Mouse (Mus musculus) frontal cortex, postnatal 36 days (tissue): ENCODE measurements around the gene Nxnl1.

Experiments used
- DNase-seq, 2 experiments: peaks; one replicate each; pipeline ENCODE4 v3.0.0; 2022; ENCODE audit warnings: low spot score in 2 of 2

The Nxnl1 gene

DNA sequence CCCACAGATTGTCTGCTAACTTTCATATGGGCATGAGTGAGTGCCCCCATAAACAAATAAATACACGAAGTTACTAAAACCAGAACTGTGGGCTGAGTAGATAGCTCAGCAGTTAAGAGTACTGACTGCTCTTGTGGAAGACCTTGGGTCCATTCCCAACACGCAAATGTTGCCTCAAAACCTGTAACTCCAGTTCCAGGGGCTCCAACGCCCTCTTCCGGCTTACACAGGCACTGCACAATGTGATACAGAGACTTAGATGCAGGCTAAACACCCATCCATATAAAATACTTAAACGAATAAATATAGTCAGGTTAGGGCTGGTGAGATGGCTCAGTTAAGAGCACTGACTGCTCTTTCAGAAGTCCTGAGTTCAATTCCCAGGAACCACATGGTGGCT, 51.4 kb downstream of the Nxnl1 start:
- DNase-seq: no peak

DNA sequence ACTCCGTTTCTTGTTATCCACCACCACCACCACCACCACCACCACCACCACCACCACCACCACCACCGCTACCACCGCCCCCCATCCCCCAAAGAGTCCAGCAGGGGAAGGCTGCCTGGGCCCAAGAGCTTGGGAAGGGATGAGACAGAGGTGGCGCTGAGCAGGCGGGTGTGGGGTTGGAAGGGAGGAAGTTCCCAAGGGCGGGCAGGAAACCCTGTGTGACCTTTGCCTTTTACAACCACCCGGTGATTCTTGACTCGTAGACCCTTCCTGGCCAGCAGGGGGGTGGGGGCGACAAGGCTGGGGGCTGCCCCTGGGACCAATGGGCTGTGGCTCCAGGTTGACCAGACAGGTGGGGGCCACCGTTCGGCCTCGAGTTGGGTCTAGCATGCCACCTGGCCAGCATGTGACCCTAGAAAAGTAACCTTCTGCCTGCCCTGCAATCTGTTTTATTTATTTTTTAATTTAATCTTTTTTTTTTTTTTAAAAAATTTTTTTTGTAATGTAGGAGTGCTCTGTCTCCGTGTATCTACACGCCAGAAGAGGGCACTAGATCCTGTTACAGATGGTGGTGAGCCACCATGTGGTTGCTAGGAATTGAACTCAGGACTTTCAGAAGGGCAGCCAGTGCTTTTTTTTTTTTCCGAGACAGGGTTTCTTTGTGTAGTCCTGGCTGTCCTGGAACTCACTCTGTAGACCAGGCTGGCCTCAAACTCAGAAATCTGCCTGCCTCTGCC, 53.2 kb downstream of the Nxnl1 start:
- no peak for DNase-seq

DNA sequence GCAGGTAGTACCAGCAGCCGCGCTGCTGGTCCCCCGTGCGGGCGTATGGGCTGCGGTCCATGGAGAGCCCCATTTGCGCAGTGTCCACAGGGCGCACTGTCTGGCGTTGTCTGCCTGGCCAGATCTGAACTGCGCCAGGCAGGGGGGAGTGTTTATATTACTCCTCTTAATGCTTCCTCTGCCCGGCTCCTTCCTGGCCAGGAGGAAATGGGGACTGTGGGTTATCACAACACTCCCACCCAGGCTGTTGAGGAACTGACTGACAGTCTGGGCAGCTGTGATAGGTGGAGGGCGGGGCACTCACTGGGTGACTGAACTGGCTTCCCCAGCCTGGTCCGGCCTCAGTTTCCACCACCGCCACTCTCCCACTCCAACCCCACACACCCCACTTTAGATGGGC, 54.8 kb downstream of the Nxnl1 start, which contains the start of gene Plvap:
Gene Plvap (minus strand): TSS at position 109 of the 400 bp plus-strand sequence.
- no peak for DNase-seq
